Mouse (Mus musculus) liver, embryonic 15.5 days (tissue): Measurements from ENCODE around the gene Tmcc3. TPM values are rescaled to one million over a fixed set of nuclear protein-coding genes. Genes with fewer than 3 reads are reported as not detected.
A peak's percentile ranks its signal among the peaks of the same experiment; 100 is the strongest.

Experiments used
- ATAC-seq: fragments of 200-750 bp; cut with Nextera tagmentation; 2 replicates; pipeline ENCODE4 v1.8.0; 2017; ENCODE audit warnings: moderate number of reproducible peaks, mild to moderate bottlenecking, moderate library complexity; ENCODE audit not compliant: insufficient read depth
- H3K27ac ChIP-seq: fragments of 300-500 bp; sonication (generic); replicated peaks from 2 replicates; pipeline ENCODE4 v1.5.1; 2015; ENCODE audit warnings: mild to moderate bottlenecking, inconsistent platforms
- H3K27me3 ChIP-seq: fragments of 300-500 bp; sonication (generic); 2 replicates; pipeline ENCODE4 v1.6.1; 2015; ENCODE audit warnings: mild to moderate bottlenecking, inconsistent platforms
- H3K36me3 ChIP-seq: fragments of 300-500 bp; sonication (generic); replicated peaks from 2 replicates; pipeline ENCODE4 v1.6.1; 2015; ENCODE audit warnings: moderate library complexity, mild to moderate bottlenecking, inconsistent platforms
- H3K4me1 ChIP-seq: fragments of 300-500 bp; sonication (generic); replicated peaks from 2 replicates; pipeline ENCODE4 v1.6.1; 2015; ENCODE audit warnings: inconsistent platforms
- H3K4me2 ChIP-seq: fragments of 300-500 bp; sonication (generic); 2 replicates; pipeline ENCODE4 v1.6.1; 2015; ENCODE audit warnings: moderate library complexity, mild to moderate bottlenecking, inconsistent platforms
- H3K4me3 ChIP-seq: fragments of 300-500 bp; sonication (generic); replicated peaks from 2 replicates; pipeline ENCODE4 v1.5.1; 2015; ENCODE audit warnings: mild to moderate bottlenecking, inconsistent platforms
- H3K9ac ChIP-seq: fragments of 300-500 bp; sonication (generic); 2 replicates; pipeline ENCODE4 v1.6.1; 2015; ENCODE audit warnings: moderate library complexity, mild to moderate bottlenecking, inconsistent platforms
- H3K9me3 ChIP-seq: fragments of 300-500 bp; sonication (generic); replicated peaks from 2 replicates; pipeline ENCODE4 v1.6.1; 2016; ENCODE audit warnings: inconsistent platforms
- WGBS: fragments of 180-500 bp; shearing (Covaris S2); methylation state at CpG from one replicate; pipeline ENCODE4 v1.1.7; 2015; ENCODE audit warnings: mixed read lengths; ENCODE audit not compliant: insufficient replicate concordance; 5-methylcytosine and 5-hydroxymethylcytosine counted together
- polyA plus RNA-seq: library from polyadenylated mRNA; unstranded; fragments of >200 nt; fragmentation: Nextera tagmentation; extraction: Ambion mirVana; gene quantifications from 2 replicates; pipeline ENCODE4 v1.2.1, GENCODE M21; 2015

Gene Tmcc3
- polyA plus RNA-seq = 3.4 and 4.2 TPM in 2 replicates

- Histone ChIP-seq H3K4me1 (peaks cover 8% of the 10 kb centered on the region), H3K9me3 (no peaks in the 10 kb centered on the region), H3K4me3 (peak within 1 kb of the TSS; percentile 33), H3K36me3 (no peaks in the 10 kb centered on the region), H3K27me3 (peaks cover 45% of the 10 kb centered on the region), H3K9ac (no peak within 1 kb of the TSS), H3K27ac (no peak within 1 kb of the TSS), H3K4me2 (peak within 1 kb of the TSS; percentile 62)
- ATAC-seq = no peak
- 3% methylated on average over 19 of the region's 19 CpGs for WGBS
Measured at GRCm38 (mm10) chr10:94311511-94312006, at the start of gene Tmcc3. Tmcc3 (plus strand) TSS chr10:94311949.

- H3K9me3 ChIP-seq = no peaks in the 10 kb centered on the region
- 86% methylated on average over 13 of the region's 13 CpGs for WGBS
- no peak overlapping the region for H3K4me3 ChIP-seq
- H3K27me3 ChIP-seq = no peaks in the 10 kb centered on the region
- no peaks in the 10 kb centered on the region for H3K4me1 ChIP-seq
- no peak overlapping the region for H3K4me2 ChIP-seq
- no peak overlapping the region for H3K9ac ChIP-seq
- no peaks in the 10 kb centered on the region for H3K36me3 ChIP-seq
- H3K27ac ChIP-seq = no peak overlapping the region
- no peak for ATAC-seq
Measured at GRCm38 (mm10) chr10:94262646-94263045, 49.1 kb upstream of the Tmcc3 start.

GRCm38 (mm10) chr10:94263211-94263610 lies 48.5 kb upstream of the Tmcc3 start:
- H3K4me2 ChIP-seq = no peak overlapping the region
- no peak overlapping the region for H3K9ac ChIP-seq
- WGBS = 57% methylated on average over 3 of the region's 3 CpGs
- H3K4me3 ChIP-seq = no peak overlapping the region
- no peaks in the 10 kb centered on the region for H3K27me3 ChIP-seq
- H3K36me3 ChIP-seq = no peaks in the 10 kb centered on the region
- no peaks in the 10 kb centered on the region for H3K9me3 ChIP-seq
- H3K4me1 ChIP-seq = no peaks in the 10 kb centered on the region
- no peak overlapping the region for H3K27ac ChIP-seq
- ATAC-seq = no peak

- H3K4me1 ChIP-seq = no peaks in the 10 kb centered on the region
- no peaks in the 10 kb centered on the region for H3K27me3 ChIP-seq
- no peak overlapping the region for H3K4me3 ChIP-seq
- no peak overlapping the region for H3K27ac ChIP-seq
- H3K36me3 ChIP-seq = no peaks in the 10 kb centered on the region
- no peaks in the 10 kb centered on the region for H3K9me3 ChIP-seq
- H3K4me2 ChIP-seq = no peak overlapping the region
- 65% methylated on average over 17 of the region's 17 CpGs for WGBS
- ATAC-seq = no peak
- H3K9ac ChIP-seq = no peak overlapping the region
Measured at GRCm38 (mm10) chr10:94265656-94266542, 45.9 kb upstream of the Tmcc3 start.

DNA sequence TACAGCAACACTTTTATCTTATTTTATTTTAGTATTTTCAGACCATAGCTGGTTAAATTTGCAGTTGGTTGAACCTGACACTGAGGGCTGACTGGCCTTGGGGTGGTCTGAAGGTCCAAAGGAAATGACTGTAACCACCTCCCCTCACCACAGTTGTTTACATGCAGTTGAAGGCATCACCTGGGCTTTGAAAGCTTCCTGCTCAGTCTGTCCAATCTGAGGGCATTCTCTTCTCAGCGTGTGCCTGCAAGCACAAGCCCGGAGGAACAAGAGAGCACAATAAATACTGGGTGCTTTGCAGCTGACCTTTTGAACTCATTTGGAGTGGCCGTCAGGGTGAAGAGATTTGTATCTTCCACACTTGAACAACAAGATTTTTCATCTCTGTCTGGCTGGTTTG lies 36.4 kb upstream of the Tmcc3 start:
- Histone ChIP-seq H3K27me3 (no peaks in the 10 kb centered on the region), H3K27ac (no peak overlapping the region), H3K4me1 (no peaks in the 10 kb centered on the region), H3K9ac (no peak overlapping the region), H3K9me3 (no peaks in the 10 kb centered on the region), H3K4me3 (no peak overlapping the region), H3K36me3 (no peaks in the 10 kb centered on the region), H3K4me2 (no peak overlapping the region)
- no peak for ATAC-seq
- WGBS = 28% methylated on average over 3 of the region's 3 CpGs

DNA sequence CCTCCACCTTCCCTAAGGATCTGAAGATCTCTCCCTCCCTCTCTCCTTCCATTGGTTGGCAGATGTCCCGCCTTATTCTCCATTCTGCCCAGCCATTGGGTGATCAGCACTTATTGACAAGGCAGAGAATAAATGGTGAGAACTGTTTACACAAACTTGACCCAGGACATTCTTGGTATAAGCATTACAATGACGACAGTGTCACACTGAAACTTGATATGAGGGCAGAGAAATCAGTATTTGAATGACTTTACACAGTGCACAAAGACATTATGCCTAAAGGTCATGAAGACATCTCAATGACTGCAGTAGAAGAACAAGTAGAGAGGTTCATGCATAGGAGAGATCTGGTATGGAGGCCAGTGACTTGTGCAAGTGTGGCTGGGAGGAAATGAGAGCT lies 35.2 kb upstream of the Tmcc3 start:
- Histone ChIP-seq H3K4me2 (no peak overlapping the region), H3K27ac (no peak overlapping the region), H3K4me3 (no peak overlapping the region), H3K27me3 (no peaks in the 10 kb centered on the region), H3K36me3 (no peaks in the 10 kb centered on the region), H3K4me1 (no peaks in the 10 kb centered on the region), H3K9me3 (no peaks in the 10 kb centered on the region), H3K9ac (no peak overlapping the region)
- no peak for ATAC-seq
- 42% methylated on average over 2 of the region's 2 CpGs for WGBS

DNA sequence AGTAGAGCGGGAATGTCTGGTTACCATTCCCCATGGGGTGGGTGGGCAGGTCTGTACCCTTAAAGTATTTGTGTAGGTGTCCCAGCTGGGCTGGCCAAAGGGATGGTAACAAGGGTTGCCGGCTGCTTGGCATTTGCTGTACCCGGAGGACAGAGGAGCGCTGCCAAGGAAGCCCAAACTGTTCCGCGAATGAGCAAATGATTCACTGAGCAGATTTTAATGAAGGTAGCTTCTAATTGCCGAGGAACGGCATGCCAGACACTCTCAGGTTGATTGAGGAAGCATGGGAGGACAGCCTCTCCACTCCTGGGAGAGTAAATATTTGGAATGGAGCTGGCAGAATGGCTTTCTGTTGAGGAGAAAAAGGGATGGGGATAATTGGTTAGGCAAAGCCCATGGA lies 29.6 kb upstream of the Tmcc3 start:
- Histone ChIP-seq H3K9ac (no peak overlapping the region), H3K36me3 (no peaks in the 10 kb centered on the region), H3K4me2 (no peak overlapping the region), H3K27me3 (no peaks in the 10 kb centered on the region), H3K4me1 (no peaks in the 10 kb centered on the region), H3K4me3 (no peak overlapping the region), H3K9me3 (no peaks in the 10 kb centered on the region), H3K27ac (no peak overlapping the region)
- no peak for ATAC-seq
- WGBS = 75% methylated on average over 8 of the region's 8 CpGs

- Histone ChIP-seq H3K27ac (no peak overlapping the region), H3K9ac (no peak overlapping the region), H3K4me3 (no peak overlapping the region), H3K36me3 (no peaks in the 10 kb centered on the region), H3K27me3 (no peaks in the 10 kb centered on the region), H3K4me2 (no peak overlapping the region), H3K4me1 (no peaks in the 10 kb centered on the region), H3K9me3 (no peaks in the 10 kb centered on the region)
- no peak for ATAC-seq
- 77% methylated on average over 7 of the region's 7 CpGs for WGBS
Measured at GRCm38 (mm10) chr10:94282797-94283196, 29.0 kb upstream of the Tmcc3 start.

DNA sequence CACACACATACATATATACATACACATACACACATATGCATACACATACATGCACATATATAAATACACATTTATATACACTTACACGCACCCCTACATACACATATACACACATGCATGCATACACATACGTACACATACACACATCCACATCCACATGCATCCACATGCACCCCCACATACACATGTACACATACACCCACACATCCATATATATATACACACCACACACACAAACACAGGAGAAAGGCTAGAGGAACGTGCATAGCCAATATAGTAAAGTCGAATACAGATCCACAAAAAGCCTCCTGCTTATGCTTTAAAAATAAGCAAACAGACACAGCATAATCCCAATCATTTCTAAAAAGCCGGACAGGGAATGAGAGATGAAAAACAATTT lies 17.3 kb upstream of the Tmcc3 start:
- Histone ChIP-seq H3K9ac (no peak overlapping the region), H3K27me3 (peaks cover 5% of the 10 kb centered on the region; the same call in 1 of the 2 replicates), H3K4me1 (no peaks in the 10 kb centered on the region), H3K9me3 (no peaks in the 10 kb centered on the region), H3K4me2 (no peak overlapping the region), H3K36me3 (no peaks in the 10 kb centered on the region), H3K4me3 (no peak overlapping the region), H3K27ac (no peak overlapping the region)
- 65% methylated on average over 5 of the region's 5 CpGs for WGBS
- ATAC-seq = no peak

GRCm38 (mm10) chr10:94294933-94295750 lies 16.6 kb upstream of the Tmcc3 start:
- H3K4me2 ChIP-seq = no peak overlapping the region
- H3K36me3 ChIP-seq = no peaks in the 10 kb centered on the region
- peaks cover 5% of the 10 kb centered on the region; the same call in 1 of the 2 replicates for H3K27me3 ChIP-seq
- 55% methylated on average over 6 of the region's 6 CpGs for WGBS
- no peak for ATAC-seq
- no peaks in the 10 kb centered on the region for H3K9me3 ChIP-seq
- H3K27ac ChIP-seq = no peak overlapping the region
- no peak overlapping the region for H3K4me3 ChIP-seq
- no peaks in the 10 kb centered on the region for H3K4me1 ChIP-seq
- H3K9ac ChIP-seq = no peak overlapping the region

GRCm38 (mm10) chr10:94295923-94296605 lies 15.7 kb upstream of the Tmcc3 start:
- peaks cover 5% of the 10 kb centered on the region; the same call in 1 of the 2 replicates for H3K27me3 ChIP-seq
- no peaks in the 10 kb centered on the region for H3K4me1 ChIP-seq
- no peak overlapping the region for H3K4me2 ChIP-seq
- no peak overlapping the region for H3K9ac ChIP-seq
- H3K27ac ChIP-seq = no peak overlapping the region
- no peak overlapping the region for H3K4me3 ChIP-seq
- H3K36me3 ChIP-seq = no peaks in the 10 kb centered on the region
- no peaks in the 10 kb centered on the region for H3K9me3 ChIP-seq
- WGBS = 77% methylated on average over 5 of the region's 5 CpGs
- no peak for ATAC-seq
